Mouse (Mus musculus): ENCODE measurements around the gene Pmf1.
"Not testable (repeated sequence)": the region's sequence is repeated elsewhere in the genome, so short reads cannot be mapped to it uniquely, and the experiment has no call there.

- TF ChIP-seq CTCF (IDR thresholded peaks at IDR 0.05; ENCODE audit: low read depth, low read length); POLR2A (IDR thresholded peaks at IDR 0.05; ENCODE audit: extremely low read depth, insufficient read depth, low read length): not testable (repeated sequence)
Observed at GRCm38 (mm10) chr3:88376644-88377043, 33.5 kb downstream of the Pmf1 start.

All from liver, adult 2 months (tissue).